Mouse (Mus musculus) G1E (cell line): Measurements from ENCODE around the gene Wars2.

Experiments used
- CTCF ChIP-seq: IDR thresholded peaks from 2 replicates; pipeline ENCODE4 v1.5.1; 2012; ENCODE audit warnings: low read depth, low read length, inconsistent platforms, mixed read lengths
- GATA1 ChIP-seq: IDR thresholded peaks from 2 replicates; pipeline ENCODE4 v1.6.1; 2012; ENCODE audit warnings: borderline replicate concordance, low read length, inconsistent platforms, mixed read lengths

GRCm38 (mm10) chr3:99240213-99240720 is 99.4 kb downstream of the Wars2 start, which contains the start of gene Tbx15:
- no peak for TF ChIP-seq CTCF
- TF ChIP-seq GATA1 = no peak
